In genomic region chr12:61521501-61522147, GRCm38 (mm10) we compare ENCODE assay signal across 8 mouse cellular contexts. TPM values are rescaled to one million over a fixed set of nuclear protein-coding genes. Genes with fewer than 3 reads are reported as not detected.
DNase-seq lines count a peak whose midpoint lies in the region; ATAC-seq and TF ChIP-seq lines count a peak whose summit lies in the region.
"Had no signal": no experiment of that assay in that cellular context is flagged by ENCODE, and none has a peak within 500 bp of the region (broad histone marks: within the 10 kb centered on the region; RNA-seq: fewer than 3 reads in every experiment).

No protein-coding gene starts in this region.

- H3K4me3 ChIP-seq in lung, embryonic 14.5 days (ENCODE audit: low read depth, low read length) = no peak overlapping the region
- no peak overlapping the region for H3K4me3 ChIP-seq in lung, postnatal 0 days (ENCODE audit: low read depth, low read length)
- peak overlapping the region; percentile 74 for H3K4me3 ChIP-seq in forebrain, embryonic 15.5 days

- DNase-seq in lung, embryonic 14.5 days = peak; percentile 27
- DNase-seq in lung, postnatal 0 days (ENCODE audit: low spot score) = no peak
- DNase-seq in left cerebral cortex, postnatal 36 days (ENCODE audit: low spot score in 2 of 2) = peak; percentile 49 to 58
- peak; percentile 37 for DNase-seq in right cerebral cortex, postnatal 14 days
- no peak for DNase-seq in lung, adult 18-20 months
- no peak for DNase-seq in spleen, postnatal 10 days (ENCODE audit: low spot score in 2 of 2)

- no peak for TF ChIP-seq CTCF in lung, embryonic 14.5 days (IDR thresholded peaks at IDR 0.05; ENCODE audit: low read depth)
- TF ChIP-seq CTCF in lung, postnatal 0 days (IDR thresholded peaks at IDR 0.05) = no peak

- H3K27me3 ChIP-seq in lung, embryonic 14.5 days (ENCODE audit: insufficient read depth, low read length) = peaks cover 39% of the 10 kb centered on the region
- H3K27me3 ChIP-seq in lung, postnatal 0 days (replicated peaks; ENCODE audit: insufficient read depth, low read length) = peaks cover 28% of the 10 kb centered on the region
- H3K27me3 ChIP-seq in forebrain, embryonic 15.5 days = peaks cover 4% of the 10 kb centered on the region; the same call in 1 of the 2 replicates

- H3K9ac ChIP-seq in lung, embryonic 14.5 days = no peak overlapping the region
- no peak overlapping the region for H3K9ac ChIP-seq in lung, postnatal 0 days (replicated peaks; ENCODE audit: low read depth)
- peak overlapping the region; percentile 33 for H3K9ac ChIP-seq in forebrain, embryonic 15.5 days (replicated peaks)

- H3K9me3 ChIP-seq in lung, embryonic 14.5 days (ENCODE audit: low read depth, low read length) = no peaks in the 10 kb centered on the region
- H3K9me3 ChIP-seq in lung, postnatal 0 days (ENCODE audit: low read length) = no peaks in the 10 kb centered on the region
- H3K9me3 ChIP-seq in forebrain, embryonic 15.5 days = no peaks in the 10 kb centered on the region

- H3K36me3 ChIP-seq in lung, embryonic 14.5 days (ENCODE audit: insufficient read depth) = no peaks in the 10 kb centered on the region
- H3K36me3 ChIP-seq in lung, postnatal 0 days (ENCODE audit: insufficient read depth, low read length) = no peaks in the 10 kb centered on the region
- H3K36me3 ChIP-seq in forebrain, embryonic 15.5 days = no peaks in the 10 kb centered on the region

- peak overlapping the region; percentile 46 for H3K4me2 ChIP-seq in lung, embryonic 14.5 days
- no peak overlapping the region for H3K4me2 ChIP-seq in lung, postnatal 0 days (replicated peaks; ENCODE audit: low read depth, low read length)
- peak overlapping the region; percentile 71 for H3K4me2 ChIP-seq in forebrain, embryonic 15.5 days (replicated peaks)

- ATAC-seq in lung, embryonic 14.5 days (ENCODE audit: insufficient read depth) = no peak
- ATAC-seq in lung, postnatal 0 days = no peak
- ATAC-seq in forebrain, embryonic 15.5 days (replicated peaks) = no peak

- H3K27ac ChIP-seq in lung, embryonic 14.5 days (ENCODE audit: low read depth) = no peak overlapping the region
- H3K27ac ChIP-seq in lung, postnatal 0 days (ENCODE audit: low read length) = no peak overlapping the region
- 0 out of 2 replicates have a peak overlapping the region, but pooled peaks have one; percentile 9 for H3K27ac ChIP-seq in forebrain, embryonic 15.5 days (replicated peaks)

- no peak for TF ChIP-seq EP300 in lung, postnatal 0 days (IDR thresholded peaks at IDR 0.05)

- intact Hi-C loops in left cerebral cortex, postnatal 36 days (cut with DNase I) = loop anchor here (10.0 kb wide), 1 partner anchor 203 kb away; no protein-coding TSS in a partner anchor

- H3K4me1 ChIP-seq in lung, embryonic 14.5 days (ENCODE audit: insufficient read depth) = no peaks in the 10 kb centered on the region
- no peaks in the 10 kb centered on the region; the same call in 1 of the 2 replicates for H3K4me1 ChIP-seq in lung, postnatal 0 days (ENCODE audit: insufficient read depth, low read depth, low read length)
- peaks cover 24% of the 10 kb centered on the region for H3K4me1 ChIP-seq in forebrain, embryonic 15.5 days

- 2% methylated on average over 20 of the region's 20 CpGs for WGBS in lung, embryonic 14.5 days
- WGBS in lung, postnatal 0 days = 5% methylated on average over 20 of the region's 20 CpGs
- 2% methylated on average over 20 of the region's 20 CpGs for WGBS in forebrain, embryonic 15.5 days

RNA-seq across cellular contexts. Expression of gene Lrfn5, which starts 1.3 kb away (rescaled TPM):
- polyA plus RNA-seq in lung, embryonic 14.5 days (2014; fragmentation: Nextera tagmentation; extraction: Ambion mirVana) = 0.71 and 0.99 TPM in 2 replicates
- polyA plus RNA-seq in lung, postnatal 0 days (2015; fragmentation: Nextera tagmentation; extraction: Ambion mirVana) = not detected in 2 replicates
- polyA plus RNA-seq in forebrain, embryonic 15.5 days (2015; fragmentation: Nextera tagmentation; extraction: Ambion mirVana) = 55.8 and 60.9 TPM in 2 replicates
- total RNA-seq in left cerebral cortex, postnatal 36 days (2021) = 100 to 1,000 TPM; 114 to 120 TPM
- total RNA-seq: liver, adult 2 months had no signal
- polyA plus RNA-seq: liver, adult 2 months had no signal

Comparison
In these comparisons a context has a peak if more than half of its experiments do, and no peak if none do; other contexts are left out.
1. DNase-seq: peak in lung, embryonic 14.5 days (single experiment), left cerebral cortex, postnatal 36 days (2 of 2) and right cerebral cortex, postnatal 14 days (single experiment); none in lung, postnatal 0 days (single experiment), lung, adult 18-20 months (0 of 2) and spleen, postnatal 10 days (0 of 2).
2. RNA of gene Lrfn5, which starts 1.3 kb away (polyA plus RNA-seq): 55.8 to 60.9 TPM in forebrain, embryonic 15.5 days; 0.71 to 0.99 TPM in lung, embryonic 14.5 days and not detected in lung, postnatal 0 days; every median in the first group is over 10 times any median in the second.